11 mouse cellular contexts compared by ENCODE assay signal in genomic region chr2:131139886-131140532, GRCm38 (mm10). TPM values are rescaled to one million over a fixed set of nuclear protein-coding genes. Genes with fewer than 3 reads are reported as not detected.
DNase-seq lines count a peak whose midpoint lies in the region; ATAC-seq lines count a peak whose summit lies in the region.
"Had no signal": no experiment of that assay in that cellular context is flagged by ENCODE, and none has a peak within 500 bp of the region (broad histone marks: within the 10 kb centered on the region; RNA-seq: fewer than 3 reads in every experiment).

No protein-coding gene starts in this region.

- intact Hi-C loops in left cerebral cortex, postnatal 4 days (cut with DNase I): no loop called here

- H3K36me3 ChIP-seq in midbrain, embryonic 11.5 days (ENCODE audit: control insufficient read depth, insufficient read depth, low read length): peaks cover 8% of the 10 kb centered on the region
- peaks cover 13% of the 10 kb centered on the region for H3K36me3 ChIP-seq in midbrain, embryonic 16.5 days (ENCODE audit: control insufficient read depth, insufficient read depth, low read length)
- peaks cover 9% of the 10 kb centered on the region; the same call in 1 of the 2 replicates for H3K36me3 ChIP-seq in stomach, embryonic 16.5 days (ENCODE audit: control insufficient read depth, insufficient read depth, low read length)

- ATAC-seq in midbrain, embryonic 11.5 days (ENCODE audit: low FRiP score): no peak
- no peak for ATAC-seq in midbrain, embryonic 16.5 days
- no peak for ATAC-seq in stomach, embryonic 16.5 days (ENCODE audit: insufficient read depth, low FRiP score)

- no peak overlapping the region for H3K9ac ChIP-seq in midbrain, embryonic 11.5 days (ENCODE audit: low read length)
- H3K9ac ChIP-seq in midbrain, embryonic 16.5 days (ENCODE audit: low read depth, low read length): no peak overlapping the region
- H3K9ac ChIP-seq in stomach, embryonic 16.5 days (ENCODE audit: low read length): no peak overlapping the region; the same call in 1 of the 2 replicates

- no peaks in the 10 kb centered on the region for H3K27me3 ChIP-seq in midbrain, embryonic 11.5 days (ENCODE audit: control insufficient read depth, insufficient read depth, low read length)
- H3K27me3 ChIP-seq in midbrain, embryonic 16.5 days (ENCODE audit: control insufficient read depth, insufficient read depth, low read depth, low read length): no peaks in the 10 kb centered on the region
- H3K27me3 ChIP-seq in stomach, embryonic 16.5 days (ENCODE audit: control insufficient read depth, insufficient read depth, low read length): no peaks in the 10 kb centered on the region
- H3K27me3 ChIP-seq: CH12.LX had no signal

- no peaks in the 10 kb centered on the region for H3K9me3 ChIP-seq in midbrain, embryonic 11.5 days (ENCODE audit: control insufficient read depth, low read length)
- H3K9me3 ChIP-seq in midbrain, embryonic 16.5 days (replicated peaks; ENCODE audit: control insufficient read depth, low read length, poor library complexity, severe bottlenecking): no peaks in the 10 kb centered on the region
- no peaks in the 10 kb centered on the region for H3K9me3 ChIP-seq in stomach, embryonic 16.5 days (replicated peaks; ENCODE audit: control insufficient read depth, low read length)
- H3K9me3 ChIP-seq: midbrain, embryonic 10.5 days had no signal

- no peak overlapping the region for H3K4me3 ChIP-seq in midbrain, embryonic 11.5 days (ENCODE audit: low read depth, low read length)
- H3K4me3 ChIP-seq in midbrain, embryonic 16.5 days (ENCODE audit: low read depth, low read length): no peak overlapping the region
- no peak overlapping the region for H3K4me3 ChIP-seq in stomach, embryonic 16.5 days (replicated peaks; ENCODE audit: low read length)
- H3K4me3 ChIP-seq: midbrain, embryonic 10.5 days had no signal

- WGBS in midbrain, embryonic 11.5 days: 70% methylated on average over 5 of the region's 5 CpGs
- 67% methylated on average over 5 of the region's 5 CpGs for WGBS in midbrain, embryonic 16.5 days
- 26% methylated on average over 5 of the region's 5 CpGs for WGBS in stomach, embryonic 16.5 days

- no peak overlapping the region for H3K27ac ChIP-seq in midbrain, embryonic 11.5 days (ENCODE audit: low read depth, low read length)
- H3K27ac ChIP-seq in midbrain, embryonic 16.5 days (ENCODE audit: low read length): no peak overlapping the region
- peak overlapping the region; percentile 47; the same call in 1 of the 2 replicates for H3K27ac ChIP-seq in stomach, embryonic 16.5 days (ENCODE audit: low read length)
- H3K27ac ChIP-seq: midbrain, embryonic 10.5 days had no signal

- peak; percentile 79 for DNase-seq in midbrain, embryonic 11.5 days (ENCODE audit: low spot score, missing footprints)
- DNase-seq in heart, postnatal 4 days: peak; percentile 61
- peak; percentile 3 for DNase-seq in liver
- no peak for DNase-seq in cerebellum, adult 18-20 months
- no peak for DNase-seq in frontal cortex, adult 2 months (ENCODE audit: extremely low spot score in 1 of 2, low spot score in 1 of 2)
- no peak for DNase-seq in left cerebral cortex, postnatal 4 days

- peaks cover 3% of the 10 kb centered on the region; the same call in 1 of the 2 replicates for H3K4me1 ChIP-seq in midbrain, embryonic 11.5 days (ENCODE audit: control insufficient read depth, insufficient read depth, low read length)
- no peaks in the 10 kb centered on the region for H3K4me1 ChIP-seq in midbrain, embryonic 16.5 days (ENCODE audit: control insufficient read depth, insufficient read depth, low read length)
- peaks cover 5% of the 10 kb centered on the region; the same call in 1 of the 2 replicates for H3K4me1 ChIP-seq in stomach, embryonic 16.5 days (ENCODE audit: control insufficient read depth, insufficient read depth, low read length)

- H3K4me2 ChIP-seq in midbrain, embryonic 11.5 days: no peak overlapping the region
- no peak overlapping the region for H3K4me2 ChIP-seq in midbrain, embryonic 16.5 days (ENCODE audit: low read length)
- H3K4me2 ChIP-seq in stomach, embryonic 16.5 days (ENCODE audit: low read depth, low read length): no peak overlapping the region

RNA-seq across cellular contexts. Expression of gene Gm11037, which starts 6.7 kb away (rescaled TPM):
- not detected in 2 replicates for polyA plus RNA-seq in midbrain, embryonic 11.5 days (2014; fragmentation: Nextera tagmentation; extraction: Ambion mirVana)
- not detected in 2 replicates for polyA plus RNA-seq in midbrain, embryonic 16.5 days (2015; fragmentation: Nextera tagmentation; extraction: Ambion mirVana)
- total RNA-seq in heart, postnatal 4 days (2021): not detected
- polyA plus RNA-seq in stomach, embryonic 16.5 days (2015; fragmentation: Nextera tagmentation; extraction: Ambion mirVana): not detected in 2 replicates
- polyA plus RNA-seq in frontal cortex, adult 2 months (2012; rRNA removed): not detected in 2 replicates
- not detected for total RNA-seq in left cerebral cortex, postnatal 4 days (2021)
- total RNA-seq: CH12.LX; layer of hippocampus, adult 18-20 months had no signal
- polyA plus RNA-seq: midbrain, embryonic 10.5 days had no signal

RNA-seq across cellular contexts. Expression of gene Hspa12b, which starts 12.9 kb away (rescaled TPM):
- 2.9 and 3.3 TPM in 2 replicates for polyA plus RNA-seq in midbrain, embryonic 11.5 days (2014; fragmentation: Nextera tagmentation; extraction: Ambion mirVana)
- 4.5 and 5.0 TPM in 2 replicates for polyA plus RNA-seq in midbrain, embryonic 16.5 days (2015; fragmentation: Nextera tagmentation; extraction: Ambion mirVana)
- total RNA-seq in heart, postnatal 4 days (2021): 10 to 100 TPM; 40.3 to 40.6 TPM
- 25.0 TPM in 2 replicates for polyA plus RNA-seq in stomach, embryonic 16.5 days (2015; fragmentation: Nextera tagmentation; extraction: Ambion mirVana)
- 9.7 and 10.5 TPM in 2 replicates for polyA plus RNA-seq in frontal cortex, adult 2 months (2012; rRNA removed)
- 1 to 10 TPM; 9.0 to 9.7 TPM for total RNA-seq in left cerebral cortex, postnatal 4 days (2021)

RNA-seq across cellular contexts. Expression of gene 1700037H04Rik, which starts 19.9 kb away (rescaled TPM):
- polyA plus RNA-seq in midbrain, embryonic 11.5 days (2014; fragmentation: Nextera tagmentation; extraction: Ambion mirVana): 112 and 122 TPM in 2 replicates
- polyA plus RNA-seq in midbrain, embryonic 16.5 days (2015; fragmentation: Nextera tagmentation; extraction: Ambion mirVana): 74.0 and 74.1 TPM in 2 replicates
- total RNA-seq in heart, postnatal 4 days (2021): 10 to 100 TPM; 23.4 to 26.0 TPM
- polyA plus RNA-seq in stomach, embryonic 16.5 days (2015; fragmentation: Nextera tagmentation; extraction: Ambion mirVana): 73.0 and 78.4 TPM in 2 replicates
- 104 and 114 TPM in 2 replicates for polyA plus RNA-seq in frontal cortex, adult 2 months (2012; rRNA removed)
- 10 to 100 TPM; 57.3 to 59.2 TPM for total RNA-seq in left cerebral cortex, postnatal 4 days (2021)

RNA-seq across cellular contexts. Expression of gene Cenpb, which starts 39.9 kb away (rescaled TPM):
- 8.7 and 9.5 TPM in 2 replicates for polyA plus RNA-seq in midbrain, embryonic 11.5 days (2014; fragmentation: Nextera tagmentation; extraction: Ambion mirVana)
- polyA plus RNA-seq in midbrain, embryonic 16.5 days (2015; fragmentation: Nextera tagmentation; extraction: Ambion mirVana): 11.1 and 11.7 TPM in 2 replicates
- 10 to 100 TPM; 76.5 to 78.4 TPM for total RNA-seq in heart, postnatal 4 days (2021)
- polyA plus RNA-seq in stomach, embryonic 16.5 days (2015; fragmentation: Nextera tagmentation; extraction: Ambion mirVana): 9.2 and 10.4 TPM in 2 replicates
- polyA plus RNA-seq in frontal cortex, adult 2 months (2012; rRNA removed): 73.7 and 79.6 TPM in 2 replicates
- total RNA-seq in left cerebral cortex, postnatal 4 days (2021): 100 to 1,000 TPM; 103 to 108 TPM

RNA-seq across cellular contexts. Expression of gene Cdc25b, which starts 46.7 kb away (rescaled TPM):
- 122 and 130 TPM in 2 replicates for polyA plus RNA-seq in midbrain, embryonic 11.5 days (2014; fragmentation: Nextera tagmentation; extraction: Ambion mirVana)
- 16.2 and 18.5 TPM in 2 replicates for polyA plus RNA-seq in midbrain, embryonic 16.5 days (2015; fragmentation: Nextera tagmentation; extraction: Ambion mirVana)
- total RNA-seq in heart, postnatal 4 days (2021): 10 to 100 TPM; 23.5 to 34.1 TPM
- polyA plus RNA-seq in stomach, embryonic 16.5 days (2015; fragmentation: Nextera tagmentation; extraction: Ambion mirVana): 72.3 and 72.8 TPM in 2 replicates
- polyA plus RNA-seq in frontal cortex, adult 2 months (2012; rRNA removed): 22.8 and 27.6 TPM in 2 replicates
- total RNA-seq in left cerebral cortex, postnatal 4 days (2021): 10 to 100 TPM; 25.1 to 30.1 TPM

Comparison
In these comparisons a context has a peak if more than half of its experiments do, and no peak if none do; other contexts are left out.
1. DNase-seq: peak in midbrain, embryonic 11.5 days (single experiment), heart, postnatal 4 days (single experiment) and liver (single experiment); none in cerebellum, adult 18-20 months (0 of 2), frontal cortex, adult 2 months (0 of 2) and left cerebral cortex, postnatal 4 days (single experiment).